Mouse (Mus musculus) B cell, adult 2 months (primary cell): ENCODE results near the gene Btk.
A peak's percentile ranks its signal among the peaks of the same experiment; 100 is the strongest.

Experiments used
- DNase-seq, 2 experiments: peaks; one replicate each; pipeline ENCODE4 v3.0.0; 2022

Gene Btk

DNA sequence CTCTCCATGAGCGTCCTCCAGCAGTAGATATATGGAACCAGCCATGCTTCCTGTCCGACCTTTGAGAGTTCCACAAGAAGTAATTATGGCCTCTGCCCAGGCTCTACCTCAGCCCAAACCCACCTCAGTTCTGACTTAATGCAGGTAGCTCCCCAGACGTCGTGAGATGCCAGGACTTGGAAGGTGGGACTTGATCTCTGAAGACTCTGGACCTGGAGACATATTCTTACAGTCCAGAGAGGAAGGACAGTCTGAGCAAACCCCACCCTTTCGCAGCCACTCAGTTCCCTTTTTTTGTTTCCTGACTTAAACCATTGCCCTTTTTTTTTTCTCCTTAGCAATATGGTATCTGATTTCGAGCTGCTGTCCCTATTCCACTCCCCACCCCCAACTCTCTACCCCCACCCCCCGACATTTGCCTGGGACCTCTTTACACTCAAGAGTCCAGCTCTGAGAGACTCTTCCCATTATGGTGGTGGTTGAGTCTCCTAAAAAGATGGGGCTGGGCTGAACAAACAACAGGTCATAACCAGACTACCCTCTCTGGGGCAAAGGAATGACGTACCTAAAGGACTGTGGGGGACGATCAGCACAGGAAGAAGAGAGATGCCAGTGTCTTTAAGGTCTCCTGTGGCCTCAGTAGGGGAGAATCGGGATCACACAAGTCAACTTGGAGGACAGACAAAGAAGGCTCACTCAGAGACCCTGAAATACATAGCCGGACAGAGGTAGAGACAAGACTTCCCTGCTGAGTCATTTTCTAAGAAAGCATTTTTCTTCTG, at the start of gene Btk:
Gene Btk, minus strand, starts transcription at position 683 of the 782 bp plus-strand sequence.
- peak; percentile 50 to 51 for DNase-seq

DNA sequence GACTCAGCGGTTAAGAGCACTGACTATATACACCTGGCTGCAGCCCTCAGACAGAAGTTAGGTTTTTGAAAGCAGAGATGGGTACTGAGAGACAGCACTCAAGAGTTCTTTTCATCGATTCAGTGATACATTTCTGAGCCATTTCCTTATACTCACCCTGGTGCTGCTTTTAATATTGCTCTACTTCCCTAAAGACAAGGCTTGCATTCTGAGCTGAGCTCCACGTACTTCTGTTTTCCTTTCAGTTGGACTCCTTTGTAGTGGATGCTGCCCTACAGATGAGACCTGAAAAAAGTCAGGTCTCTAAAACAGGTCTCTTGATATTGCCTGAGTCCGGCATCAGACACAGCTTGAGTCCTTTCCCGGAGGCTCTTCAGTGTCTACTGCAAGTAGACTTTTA, 49.3 kb upstream of the Btk start:
- no peak for DNase-seq

DNA sequence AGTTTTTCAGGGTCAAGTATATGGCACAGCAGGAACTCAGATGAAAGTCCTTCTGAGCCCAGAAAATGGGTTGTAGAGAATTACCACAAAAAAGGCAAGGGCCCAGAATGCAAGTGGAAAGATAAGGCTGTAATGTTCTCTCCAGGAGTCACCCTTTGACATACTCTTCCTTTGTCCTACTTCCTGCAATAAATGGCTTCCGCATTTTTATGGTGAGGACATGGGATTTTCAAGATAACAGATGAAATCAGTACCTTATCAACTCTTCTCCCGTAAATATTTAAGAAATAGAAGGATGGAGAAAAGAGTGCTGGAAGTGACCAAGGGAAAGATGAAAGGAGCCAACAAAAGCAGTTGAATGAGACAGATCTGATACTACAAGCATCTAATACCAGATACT, 44.8 kb upstream of the Btk start:
- no peak for DNase-seq

DNA sequence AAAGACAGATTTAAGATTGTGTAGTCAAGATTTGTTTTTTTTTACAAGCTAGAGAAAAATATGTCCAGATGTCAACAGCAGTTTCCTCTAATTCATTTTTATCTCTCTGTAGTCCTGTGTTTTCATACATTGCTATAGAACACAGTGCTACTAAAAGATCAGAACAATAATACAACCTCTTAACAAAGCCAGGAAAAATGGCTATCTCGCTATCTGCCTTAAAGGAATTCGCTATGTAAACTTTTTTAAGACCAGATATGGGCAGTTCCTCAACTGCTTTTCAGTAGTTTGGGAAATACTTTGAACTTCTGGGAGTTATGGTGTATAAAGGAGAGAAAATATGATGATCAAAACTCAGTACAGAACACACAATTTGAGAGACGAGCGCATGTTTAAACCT, 40.0 kb upstream of the Btk start:
- no peak for DNase-seq

DNA sequence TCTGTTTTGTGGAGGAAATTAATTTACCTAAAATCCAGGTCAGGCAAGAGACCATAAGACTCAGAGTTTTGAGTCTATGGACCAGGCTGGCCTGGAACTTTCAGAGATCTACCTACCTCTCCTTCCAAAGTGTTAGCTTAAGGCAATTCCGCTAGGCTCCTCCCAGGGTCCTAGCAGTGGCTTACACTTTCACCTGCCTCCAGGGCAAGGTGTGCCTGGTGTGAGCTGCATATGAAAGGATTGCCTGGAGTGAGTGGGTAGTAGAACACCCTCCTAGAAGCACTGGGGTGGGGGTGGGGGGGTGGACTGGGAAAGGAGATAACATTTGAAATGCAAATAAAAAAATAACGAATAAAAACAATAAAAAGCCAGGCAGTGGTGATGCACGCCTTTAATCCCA, 38.3 kb upstream of the Btk start:
- no peak for DNase-seq

DNA sequence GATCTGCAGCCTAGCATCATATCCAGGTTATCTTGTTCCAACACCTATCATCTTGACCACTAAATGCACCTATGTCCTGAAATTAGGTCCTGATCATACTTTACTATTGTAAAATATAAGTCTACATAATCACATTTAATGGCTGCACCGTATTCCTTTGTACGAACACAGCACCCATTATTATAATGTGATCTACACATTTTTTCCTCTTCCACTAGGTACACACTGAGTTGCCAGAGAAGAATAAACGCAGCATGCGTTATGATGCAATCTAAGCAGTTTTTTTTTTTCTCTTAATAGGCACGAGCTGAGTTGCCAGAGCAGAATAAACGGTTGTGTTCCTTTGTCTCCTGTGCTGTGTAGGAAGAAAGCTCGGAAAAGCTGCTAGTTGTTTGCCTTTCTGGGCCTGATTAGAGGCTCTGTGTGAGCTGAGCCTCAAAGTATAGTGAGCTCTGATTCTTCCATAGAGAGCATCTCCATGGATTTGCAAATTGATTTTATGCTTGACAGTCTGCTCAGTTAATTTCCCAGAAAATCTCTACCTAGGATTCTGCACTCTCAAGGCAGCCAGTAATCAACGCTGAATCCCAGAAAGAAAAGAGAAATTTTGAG, 37.0 kb upstream of the Btk start:
- DNase-seq: no peak

DNA sequence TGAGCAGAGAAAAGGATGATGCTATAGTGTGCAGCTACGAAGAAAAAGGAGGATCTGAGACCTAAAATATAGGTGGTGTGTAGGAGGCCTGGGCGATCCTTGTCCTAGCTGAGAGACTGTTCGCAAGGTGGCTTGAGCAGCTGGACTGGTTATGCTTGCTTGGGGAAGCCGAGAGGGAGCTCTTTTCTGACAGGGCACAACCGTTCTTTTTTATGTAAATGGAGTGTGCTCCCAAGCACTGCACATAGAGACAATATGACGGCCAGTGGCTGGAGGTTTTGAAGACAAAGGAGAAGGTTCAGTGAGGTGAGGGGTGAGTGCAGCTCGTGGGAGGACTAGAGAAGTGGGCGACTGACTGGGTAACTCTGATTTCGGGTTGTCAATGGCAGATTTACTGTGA, 36.3 kb upstream of the Btk start:
- DNase-seq: no peak

DNA sequence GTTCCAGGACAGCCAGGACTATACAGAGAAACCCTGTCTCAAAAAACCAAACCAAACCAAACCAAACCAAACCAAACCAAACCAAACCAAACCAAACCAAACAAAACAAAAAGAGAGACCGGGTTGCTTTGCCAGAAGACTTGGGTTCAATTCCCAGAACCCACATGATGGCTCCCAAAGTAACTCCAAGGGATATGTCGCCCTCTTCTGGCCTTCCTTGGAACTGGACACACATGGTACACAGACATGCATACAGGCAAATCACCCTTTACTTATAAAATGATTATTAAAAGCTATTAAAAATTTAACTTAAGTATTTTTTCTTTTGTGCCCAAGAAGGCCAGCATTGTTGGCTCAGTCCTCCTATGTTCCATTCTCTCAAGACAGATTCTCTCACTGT, 30.9 kb upstream of the Btk start:
- DNase-seq: peak; percentile 50 to 55

DNA sequence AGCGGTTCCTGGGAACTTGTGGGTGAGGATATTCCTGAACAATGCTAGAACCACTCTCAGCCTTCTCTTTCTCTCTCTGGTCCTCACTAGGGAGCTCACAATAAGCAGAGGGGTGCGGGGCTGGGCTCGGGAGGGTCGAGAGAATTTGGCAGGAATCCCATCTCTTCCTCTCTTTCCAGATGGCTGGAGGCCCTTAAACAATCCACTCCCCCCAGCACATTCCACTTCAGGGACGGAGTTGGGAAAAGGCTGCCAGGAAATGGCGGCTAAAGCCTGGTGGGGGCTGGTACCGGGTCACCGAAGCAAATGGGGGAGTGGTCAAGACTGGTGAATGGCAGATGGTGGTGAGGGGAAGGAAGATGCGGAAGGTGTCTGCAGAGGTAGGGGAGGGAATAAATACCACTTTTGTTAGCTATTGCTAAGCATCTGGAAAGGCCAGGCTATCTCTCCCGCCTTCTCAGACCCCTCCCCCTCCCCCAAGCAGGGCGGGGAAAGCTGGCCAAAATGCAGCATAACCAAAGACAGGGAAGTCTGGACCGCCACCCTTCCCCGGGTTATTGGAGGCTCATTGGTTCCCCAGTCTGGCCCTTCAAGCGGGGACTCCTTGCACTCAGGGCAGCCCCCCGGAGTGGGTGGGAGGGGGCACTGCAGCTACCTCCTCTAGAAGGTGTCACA, 29.1 kb upstream of the Btk start:
- DNase-seq: peak in 1 of 2 experiments; percentile 14

DNA sequence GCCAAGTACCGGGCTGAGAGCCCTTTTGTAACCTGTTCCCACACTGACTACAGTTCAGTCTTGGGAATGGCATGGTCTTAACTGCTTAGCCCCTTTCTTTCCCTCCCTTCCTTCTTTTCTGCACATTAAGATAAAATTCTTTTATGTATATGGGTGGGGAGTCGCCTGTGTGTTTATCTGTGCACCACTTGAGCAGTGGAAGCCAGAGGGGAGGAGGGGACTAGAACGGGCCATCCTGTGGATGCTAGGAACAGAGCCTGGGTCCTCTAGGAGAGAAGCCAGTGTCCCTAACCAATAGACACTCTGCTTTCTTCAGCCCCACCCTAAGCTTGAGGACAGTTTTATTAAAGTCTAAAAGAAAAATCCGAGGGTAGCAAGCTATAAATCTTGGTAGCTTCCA, 27.6 kb upstream of the Btk start:
- no peak for DNase-seq

DNA sequence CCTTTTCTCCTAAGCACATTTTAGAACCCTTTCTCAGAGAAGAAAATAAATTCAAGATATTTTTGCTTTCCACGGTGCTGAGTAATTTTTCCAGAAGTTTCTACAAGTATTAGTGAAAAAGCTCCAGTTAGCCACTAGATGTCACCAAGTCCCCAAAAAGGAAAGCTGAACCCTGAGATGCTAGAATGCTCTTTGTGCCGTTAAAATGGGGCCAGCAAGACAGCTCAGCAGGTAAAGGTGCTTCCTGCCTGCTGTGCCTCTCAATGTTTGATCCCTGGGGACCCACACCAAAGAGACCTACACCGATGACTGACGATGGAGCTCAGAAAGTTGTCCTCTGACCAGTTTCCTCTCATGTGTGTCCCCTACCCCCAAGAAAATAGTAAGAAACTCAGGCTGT, 26.1 kb upstream of the Btk start:
- peak in 1 of 2 experiments; percentile 26 for DNase-seq

DNA sequence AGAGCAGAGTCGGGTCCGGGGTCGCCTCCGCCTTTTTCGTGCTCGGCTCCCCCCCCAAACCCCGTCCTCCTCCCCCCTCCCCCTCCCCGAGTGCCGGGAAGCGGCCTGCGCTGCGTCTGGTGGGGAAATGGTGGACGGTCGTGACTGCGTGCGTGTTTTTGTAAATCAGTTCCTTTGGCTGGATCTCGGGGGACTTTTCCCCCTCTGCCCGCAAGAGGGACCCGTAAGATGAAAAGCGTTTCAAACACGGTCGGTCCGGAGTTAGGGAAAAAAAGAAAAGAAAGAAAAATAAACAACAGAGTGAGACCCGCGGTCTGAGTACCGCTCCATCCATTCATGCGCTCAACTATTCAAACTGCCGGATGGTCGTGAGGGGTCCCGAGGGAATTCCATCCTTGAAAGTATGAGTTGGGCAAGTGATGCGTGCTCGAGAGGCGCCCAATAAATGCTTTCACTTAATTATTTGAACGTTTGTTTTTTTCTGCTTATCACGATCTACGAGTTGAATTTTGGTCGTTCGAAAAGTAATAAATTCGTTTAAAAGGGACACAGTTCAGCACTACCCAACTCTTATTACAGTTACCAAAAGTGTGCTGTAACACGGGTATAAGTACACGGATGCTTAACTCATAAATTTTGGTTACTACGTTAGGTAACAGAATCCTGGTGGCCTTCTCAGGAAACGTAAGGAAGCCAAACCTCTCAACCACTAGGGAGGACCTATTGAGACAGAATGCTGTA, 18.2 kb upstream of the Btk start:
- no peak for DNase-seq

DNA sequence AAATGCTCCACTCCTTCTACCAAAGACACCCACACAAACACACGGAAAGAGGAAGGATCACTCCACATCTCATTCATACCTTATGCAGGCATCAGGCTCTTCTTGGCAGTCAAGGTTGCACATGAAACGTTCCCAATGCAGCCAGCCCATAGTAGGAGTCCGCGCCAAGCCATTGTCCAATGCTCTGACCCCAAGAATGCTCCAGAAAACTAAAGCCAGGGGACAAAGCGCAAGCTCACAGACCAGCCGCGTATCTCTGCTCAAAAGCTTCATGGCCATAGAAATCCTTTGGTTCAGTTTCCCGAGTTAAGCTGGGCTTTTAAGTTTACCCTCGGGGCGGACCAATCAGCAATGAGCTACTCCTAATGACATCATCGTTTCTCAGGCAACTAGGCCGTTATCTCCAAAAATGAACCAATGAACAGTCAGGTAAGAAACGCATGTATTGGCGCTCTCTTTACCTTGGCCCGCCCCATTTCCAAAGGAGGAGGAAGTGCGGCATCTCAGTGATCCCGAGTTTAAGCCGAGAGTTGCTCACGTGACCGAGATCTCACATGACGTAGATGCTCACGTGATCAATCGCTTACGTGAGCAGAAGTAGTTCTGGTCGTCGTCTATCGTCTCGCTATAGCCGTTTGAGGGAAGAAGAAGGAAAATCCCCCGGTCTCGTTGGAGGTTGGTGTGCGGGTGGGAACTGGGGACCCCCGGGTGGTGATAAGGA, 17.4 kb upstream of the Btk start, which contains the start of the genes Gla and Hnrnph2:
Gene Gla, minus strand, starts transcription at position 467 of the 721 bp plus-strand sequence.
Gene Hnrnph2, plus strand, starts transcription at position 521 of the 721 bp plus-strand sequence.
- peak; percentile 84 to 88 for DNase-seq

DNA sequence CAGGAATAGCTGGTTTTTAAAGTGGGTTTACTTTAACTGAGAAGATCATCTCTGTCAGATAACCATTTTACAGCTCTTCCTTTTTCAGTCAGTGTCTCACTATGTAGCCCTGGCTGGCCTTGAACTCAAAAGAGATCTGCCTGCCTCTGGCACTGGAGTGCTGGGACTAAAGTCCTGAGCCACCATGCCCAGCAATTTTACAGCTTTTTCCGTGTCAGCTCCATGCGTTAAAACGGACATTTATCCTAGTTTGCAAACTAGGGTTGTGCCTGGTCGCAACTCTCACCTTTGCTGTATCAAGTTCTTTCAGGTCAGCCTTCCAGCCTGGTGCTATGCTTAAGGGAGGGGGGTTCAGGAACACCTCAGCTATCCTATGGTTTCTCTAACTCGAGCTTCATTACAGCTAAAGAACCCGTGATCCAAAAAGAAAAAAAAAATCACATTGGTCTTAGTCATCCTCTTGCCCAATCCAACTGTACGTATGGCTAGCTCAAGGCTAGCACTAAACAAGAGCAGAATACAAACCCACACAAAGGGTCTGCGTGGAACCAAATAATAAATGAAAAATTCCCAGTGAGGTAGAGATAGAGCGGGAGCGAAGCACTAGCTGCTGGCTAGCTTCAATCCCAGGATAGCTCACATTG, 16.7 kb upstream of the Btk start:
- peak in 1 of 2 experiments; percentile 5 for DNase-seq

DNA sequence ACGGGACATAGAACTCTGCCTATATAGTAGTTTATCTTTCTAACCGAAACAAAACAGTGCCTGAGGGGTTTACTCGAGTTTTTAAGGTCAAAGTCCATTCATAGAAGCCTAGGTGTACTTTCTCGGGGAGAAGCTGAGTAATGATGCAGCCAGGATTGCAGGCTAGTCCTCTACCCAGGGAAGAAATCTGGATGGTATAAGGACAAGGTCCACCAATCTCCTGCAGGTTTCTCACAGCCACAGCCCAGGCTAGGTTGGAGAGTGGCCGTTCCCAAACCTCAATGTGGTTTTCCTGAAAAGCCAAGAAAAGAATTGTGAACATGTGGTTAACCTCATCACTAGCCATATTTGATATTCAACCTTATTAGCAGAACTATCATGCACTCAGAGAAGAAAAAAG, 6.5 kb upstream of the Btk start:
- no peak for DNase-seq

DNA sequence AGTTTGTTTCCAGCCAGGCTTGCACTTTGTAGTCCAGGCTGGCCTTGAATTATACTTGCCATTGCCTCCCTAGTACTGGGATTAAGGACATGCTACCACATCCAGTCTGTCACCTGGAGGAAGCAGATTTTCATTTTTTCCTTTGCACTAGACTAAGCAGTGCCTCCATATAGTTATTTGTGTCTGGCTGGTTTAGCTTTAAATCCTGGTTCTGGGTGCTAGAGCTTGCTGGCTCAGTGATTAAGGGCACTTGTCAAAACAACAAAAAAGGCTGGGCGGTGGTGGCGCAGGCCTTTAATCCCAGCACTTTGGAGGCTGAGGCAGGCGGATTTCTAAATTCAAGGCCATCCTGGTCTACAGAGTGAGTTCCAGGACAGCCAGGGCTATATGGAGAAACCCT, 5.6 kb upstream of the Btk start:
- DNase-seq: no peak

DNA sequence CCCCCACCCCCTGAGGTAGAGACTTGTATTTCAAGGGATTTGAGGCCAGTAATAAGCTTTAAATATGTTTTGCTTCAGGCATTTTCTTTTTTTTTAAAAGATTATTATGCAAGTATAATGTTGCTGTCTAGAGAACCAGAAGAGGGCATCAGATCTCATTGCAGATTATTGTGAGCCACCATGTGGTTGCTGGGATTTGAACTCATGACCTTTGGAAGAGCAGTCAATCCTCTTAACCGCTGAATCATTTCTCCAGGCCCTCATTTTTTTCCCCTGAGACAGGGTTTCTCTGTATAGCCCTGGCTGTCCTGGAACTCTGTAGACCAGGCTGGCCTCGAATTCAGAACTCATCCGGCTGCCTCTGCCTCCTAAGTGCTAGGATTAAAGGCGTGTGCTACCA, 4.9 kb upstream of the Btk start:
- DNase-seq: no peak

DNA sequence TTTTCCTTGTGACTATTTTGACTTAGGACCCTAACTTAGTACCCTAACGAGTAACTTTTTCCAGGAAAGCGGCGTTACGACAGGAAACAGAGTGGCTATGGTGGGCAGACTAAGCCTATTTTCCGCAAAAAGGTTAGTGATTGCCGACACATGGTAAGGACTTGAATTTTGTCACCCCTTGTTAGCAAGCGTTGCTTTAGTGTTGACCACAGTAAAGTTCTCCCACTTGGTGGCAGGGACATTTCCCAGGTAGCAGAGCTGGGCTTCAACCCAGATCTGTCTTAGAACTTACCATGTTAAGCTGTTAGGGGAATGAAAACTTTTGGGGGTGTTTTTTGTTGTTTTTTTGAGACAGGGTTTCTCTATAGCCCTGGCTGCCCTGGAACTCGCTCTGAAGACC, 3.1 kb upstream of the Btk start:
- DNase-seq: no peak

DNA sequence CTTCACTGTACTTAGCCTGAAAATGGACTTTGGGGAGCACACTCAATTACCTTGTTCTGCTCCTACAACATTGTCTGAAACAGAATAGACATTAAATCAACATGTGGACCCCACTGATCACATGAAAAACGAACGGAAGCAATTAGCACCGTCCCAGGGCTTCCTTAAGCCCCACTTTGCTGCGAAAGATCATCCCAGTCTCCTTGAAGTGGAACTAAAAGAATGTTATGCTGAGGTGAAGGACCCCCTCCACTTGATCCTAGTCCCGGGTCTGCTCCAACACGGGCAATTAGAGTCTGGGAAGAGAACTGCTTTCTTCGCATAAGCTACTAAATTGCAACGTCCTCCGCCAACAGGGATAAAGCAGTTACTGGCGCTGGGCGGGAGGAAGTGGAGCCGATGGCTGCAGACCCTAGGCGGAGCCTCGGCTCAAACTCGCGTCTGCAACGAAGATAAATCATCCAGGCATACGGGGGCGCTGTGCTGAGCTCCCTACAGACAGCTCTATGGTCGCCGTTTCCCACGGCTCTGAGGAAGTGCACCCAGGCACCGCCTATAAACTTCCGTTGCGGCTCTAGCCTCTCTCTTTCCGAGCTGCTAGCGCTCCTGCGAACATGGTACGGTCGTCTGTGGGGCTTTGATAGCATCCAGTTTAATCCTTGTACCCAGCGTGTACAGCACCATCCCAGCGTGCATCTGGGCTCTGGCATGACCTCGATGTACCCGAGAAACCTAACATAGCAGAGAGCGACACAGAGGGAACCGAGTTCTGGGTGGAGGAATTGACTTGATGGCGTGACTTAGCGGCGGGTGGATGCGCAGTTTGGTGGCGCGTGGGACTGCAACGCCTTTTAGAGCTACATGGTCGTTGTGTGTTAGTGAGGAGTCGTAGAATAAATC, 2.0 kb upstream of the Btk start, which contains the start of gene Rpl36a:
Gene Rpl36a, plus strand, starts transcription at position 552 of the 900 bp plus-strand sequence.
- peak; percentile 91 to 92 for DNase-seq

DNA sequence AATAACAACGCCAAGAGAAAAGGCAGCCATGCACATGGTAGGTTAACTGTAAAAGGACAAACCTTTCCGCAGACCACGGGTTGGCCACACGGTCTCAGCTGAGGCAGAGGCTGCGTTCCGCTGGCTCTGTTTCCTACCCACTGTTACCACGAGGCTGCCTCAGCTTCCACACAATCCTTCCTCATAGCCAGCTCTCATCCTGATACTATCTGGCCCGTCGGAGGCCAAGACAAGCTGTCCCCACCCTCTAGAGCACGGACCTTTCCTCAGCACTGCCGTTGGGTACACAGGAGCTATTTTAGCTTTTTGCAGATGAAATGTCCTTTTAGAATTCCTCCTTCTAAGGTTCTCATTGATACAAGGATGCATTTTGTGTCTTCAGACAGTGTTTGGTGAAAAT, 1.1 kb downstream of the Btk start:
- DNase-seq: no peak
